Mouse (Mus musculus): Measurements from ENCODE around the gene Vps13a. TPM values are rescaled to one million over a fixed set of nuclear protein-coding genes. Genes with fewer than 3 reads are reported as not detected.

Vps13a gene
- polyA plus RNA-seq, 1 experiment from 2014 or later = 11.0 TPM

- no peaks in the 10 kb centered on the region for H3K36me3 ChIP-seq (replicated peaks)
- peaks cover 6% of the 10 kb centered on the region; the same call in 1 of the 2 replicates for H3K4me1 ChIP-seq
- WGBS = 54% methylated on average over 11 of the region's 11 CpGs
- H3K27me3 ChIP-seq (replicated peaks) = no peaks in the 10 kb centered on the region
- no peak overlapping the region; the same call in 1 of the 2 replicates for H3K9ac ChIP-seq
- H3K27ac ChIP-seq = no peak overlapping the region
- peak; percentile 76 for ATAC-seq (replicated peaks)
- peak overlapping the region; percentile 19 for H3K4me2 ChIP-seq
- H3K4me3 ChIP-seq = no peak overlapping the region
- H3K9me3 ChIP-seq = no peaks in the 10 kb centered on the region
Observed at GRCm38 (mm10) chr19:16598653-16599297, 182.0 kb downstream of the Vps13a start.

- 89% methylated on average over 6 of the region's 6 CpGs for WGBS
- no peaks in the 10 kb centered on the region for H3K27me3 ChIP-seq (replicated peaks)
- no peaks in the 10 kb centered on the region for H3K9me3 ChIP-seq
- no peak overlapping the region for H3K27ac ChIP-seq
- ATAC-seq (replicated peaks) = no peak
- H3K36me3 ChIP-seq (replicated peaks) = no peaks in the 10 kb centered on the region
- H3K4me2 ChIP-seq = no peak overlapping the region
- no peak overlapping the region for H3K4me3 ChIP-seq
- no peak overlapping the region for H3K9ac ChIP-seq
- H3K4me1 ChIP-seq = peaks cover 6% of the 10 kb centered on the region; the same call in 1 of the 2 replicates
Observed at GRCm38 (mm10) chr19:16597216-16597615, 183.5 kb downstream of the Vps13a start.

GRCm38 (mm10) chr19:16593975-16594317, 186.8 kb downstream of the Vps13a start:
- Histone ChIP-seq H3K4me1 (peaks cover 4% of the 10 kb centered on the region; the same call in 1 of the 2 replicates), H3K27ac (no peak overlapping the region), H3K4me3 (no peak overlapping the region), H3K36me3 (replicated peaks) (no peaks in the 10 kb centered on the region), H3K9me3 (no peaks in the 10 kb centered on the region), H3K4me2 (no peak overlapping the region), H3K27me3 (replicated peaks) (no peaks in the 10 kb centered on the region), H3K9ac (no peak overlapping the region)
- no peak for ATAC-seq (replicated peaks)

GRCm38 (mm10) chr19:16593256-16593974, 187.3 kb downstream of the Vps13a start:
- no peak overlapping the region for H3K9ac ChIP-seq
- no peaks in the 10 kb centered on the region for H3K9me3 ChIP-seq
- WGBS = 88% methylated on average over 7 of the region's 7 CpGs
- no peaks in the 10 kb centered on the region for H3K27me3 ChIP-seq (replicated peaks)
- no peak overlapping the region for H3K4me3 ChIP-seq
- ATAC-seq (replicated peaks) = 0 out of 2 replicates have a peak, but pooled peaks have one; percentile 19
- H3K4me1 ChIP-seq = no peaks in the 10 kb centered on the region
- H3K36me3 ChIP-seq (replicated peaks) = no peaks in the 10 kb centered on the region
- H3K27ac ChIP-seq = no peak overlapping the region
- H3K4me2 ChIP-seq = no peak overlapping the region

GRCm38 (mm10) chr19:16585379-16585778, 195.4 kb downstream of the Vps13a start:
- ATAC-seq (replicated peaks) = no peak
- WGBS = 11% methylated on average over 3 of the region's 3 CpGs
- no peaks in the 10 kb centered on the region for H3K4me1 ChIP-seq

GRCm38 (mm10) chr19:16584546-16584945, 196.2 kb downstream of the Vps13a start:
- Histone ChIP-seq H3K4me1 (no peaks in the 10 kb centered on the region), H3K9me3 (no peaks in the 10 kb centered on the region), H3K36me3 (replicated peaks) (no peaks in the 10 kb centered on the region), H3K4me3 (no peak overlapping the region), H3K9ac (no peak overlapping the region), H3K4me2 (no peak overlapping the region), H3K27ac (no peak overlapping the region), H3K27me3 (replicated peaks) (no peaks in the 10 kb centered on the region)
- ATAC-seq (replicated peaks) = no peak
- WGBS = 89% methylated on average over 7 of the region's 7 CpGs

More at GRCm38 (mm10) chr19:16585379-16585778, 195.4 kb downstream of the Vps13a start:
- Histone ChIP-seq H3K27ac (no peak overlapping the region), H3K4me3 (no peak overlapping the region), H3K27me3 (replicated peaks) (no peaks in the 10 kb centered on the region), H3K36me3 (replicated peaks) (no peaks in the 10 kb centered on the region), H3K9ac (no peak overlapping the region), H3K4me2 (no peak overlapping the region), H3K9me3 (no peaks in the 10 kb centered on the region)

GRCm38 (mm10) chr19:16580501-16580900, 200.2 kb downstream of the Vps13a start:
- 92% methylated on average over 8 of the region's 8 CpGs for WGBS
- no peaks in the 10 kb centered on the region for H3K27me3 ChIP-seq (replicated peaks)
- no peaks in the 10 kb centered on the region for H3K9me3 ChIP-seq
- no peaks in the 10 kb centered on the region for H3K4me1 ChIP-seq
- no peak overlapping the region for H3K9ac ChIP-seq
- H3K27ac ChIP-seq = no peak overlapping the region
- H3K4me3 ChIP-seq = no peak overlapping the region
- H3K4me2 ChIP-seq = no peak overlapping the region
- no peaks in the 10 kb centered on the region for H3K36me3 ChIP-seq (replicated peaks)
- ATAC-seq (replicated peaks) = no peak

- Histone ChIP-seq H3K27ac (no peak overlapping the region), H3K9ac (no peak overlapping the region), H3K36me3 (replicated peaks) (no peaks in the 10 kb centered on the region), H3K9me3 (no peaks in the 10 kb centered on the region), H3K27me3 (replicated peaks) (no peaks in the 10 kb centered on the region), H3K4me2 (no peak overlapping the region), H3K4me3 (no peak overlapping the region), H3K4me1 (no peaks in the 10 kb centered on the region)
- 77% methylated on average over 7 of the region's 7 CpGs for WGBS
- no peak for ATAC-seq (replicated peaks)
Observed at GRCm38 (mm10) chr19:16579656-16580260, 201.0 kb downstream of the Vps13a start.

- no peaks in the 10 kb centered on the region for H3K27me3 ChIP-seq (replicated peaks)
- H3K27ac ChIP-seq = no peak overlapping the region
- no peaks in the 10 kb centered on the region for H3K4me1 ChIP-seq
- H3K9me3 ChIP-seq = no peaks in the 10 kb centered on the region
- H3K36me3 ChIP-seq (replicated peaks) = no peaks in the 10 kb centered on the region
- no peak overlapping the region for H3K4me3 ChIP-seq
- no peak overlapping the region for H3K9ac ChIP-seq
- H3K4me2 ChIP-seq = no peak overlapping the region
- WGBS = 86% methylated on average over 6 of the region's 6 CpGs
- no peak for ATAC-seq (replicated peaks)
Observed at GRCm38 (mm10) chr19:16576790-16577189, 203.9 kb downstream of the Vps13a start.

Other genes starting within 250 kb of the Vps13a start
- 0.52 and 0.84 TPM in 2 replicates for gene Foxb2, start 92.9 kb upstream of the Vps13a start, polyA plus RNA-seq (2015; fragmentation: Nextera tagmentation; extraction: Ambion mirVana)
- 6.6 and 6.9 TPM in 2 replicates for gene Prune2, start 175.2 kb upstream of the Vps13a start, polyA plus RNA-seq (2015; fragmentation: Nextera tagmentation; extraction: Ambion mirVana)

Data from midbrain, embryonic 15.5 days (tissue).